Mouse (Mus musculus): ENCODE results near the gene Fgfr2. TPM values are rescaled to one million over a fixed set of nuclear protein-coding genes. Genes with fewer than 3 reads are reported as not detected.

Gene Fgfr2
- polyA plus RNA-seq, 1 experiment, result 0.17 TPM

DNA sequence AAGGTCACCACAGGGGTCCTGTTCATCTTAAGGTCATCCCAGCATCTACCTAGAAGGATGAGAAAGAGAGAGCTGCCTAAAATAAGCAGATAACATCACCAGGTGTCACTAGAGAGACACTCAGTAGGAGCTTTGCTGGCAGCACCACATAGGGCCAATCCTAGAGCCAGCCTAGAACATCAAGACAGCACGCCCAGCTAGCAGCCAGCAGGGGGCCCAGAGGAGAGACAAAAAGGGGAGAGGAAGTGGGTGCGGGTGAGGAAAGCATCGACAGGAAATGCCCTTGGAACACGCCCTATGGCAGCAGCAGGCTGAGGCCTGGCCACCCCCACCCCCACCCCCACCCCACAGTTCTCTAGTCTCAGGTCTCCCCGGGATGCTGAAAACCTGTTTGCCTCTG, 388.0 kb downstream of the Fgfr2 start:
- Histone ChIP-seq H3K27me3 (ENCODE audit: control insufficient read depth, insufficient read depth, insufficient read length) (no peaks in the 10 kb centered on the region), H3K79me2 (ENCODE audit: control insufficient read depth, insufficient read depth) (no peaks in the 10 kb centered on the region), H3K36me3 (ENCODE audit: control insufficient read depth, insufficient read depth) (no peaks in the 10 kb centered on the region), H3K4me3 (no peak overlapping the region), H3ac (ENCODE audit: control insufficient read depth, insufficient read length) (no peak overlapping the region), H3K4me2 (ENCODE audit: low read depth) (no peak overlapping the region)
- TF ChIP-seq SRF (IDR thresholded peaks at IDR 0.05; ENCODE audit: control insufficient read depth, insufficient read length, low read depth) (no peak), USF1 (IDR thresholded peaks at IDR 0.05; ENCODE audit: low read depth) (no peak), MYOG (IDR thresholded peaks at IDR 0.05; ENCODE audit: control insufficient read depth in 1 of 3, insufficient read depth in 1 of 3, insufficient read length in 2 of 3, low read depth in 2 of 3) (no peak), E2F4 (IDR thresholded peaks at IDR 0.05; ENCODE audit: insufficient read depth) (no peak), MAX (IDR thresholded peaks at IDR 0.05; ENCODE audit: low read depth) (no peak), TCF12 (IDR thresholded peaks at IDR 0.05; ENCODE audit: insufficient read depth, poor library complexity, severe bottlenecking) (no peak), REST (IDR thresholded peaks at IDR 0.05; ENCODE audit: insufficient read depth, insufficient read length) (no peak), MYOD1 (IDR thresholded peaks at IDR 0.05; ENCODE audit: control insufficient read depth in 1 of 3, insufficient read length in 2 of 3, low read depth in 2 of 3) (no peak)

DNA sequence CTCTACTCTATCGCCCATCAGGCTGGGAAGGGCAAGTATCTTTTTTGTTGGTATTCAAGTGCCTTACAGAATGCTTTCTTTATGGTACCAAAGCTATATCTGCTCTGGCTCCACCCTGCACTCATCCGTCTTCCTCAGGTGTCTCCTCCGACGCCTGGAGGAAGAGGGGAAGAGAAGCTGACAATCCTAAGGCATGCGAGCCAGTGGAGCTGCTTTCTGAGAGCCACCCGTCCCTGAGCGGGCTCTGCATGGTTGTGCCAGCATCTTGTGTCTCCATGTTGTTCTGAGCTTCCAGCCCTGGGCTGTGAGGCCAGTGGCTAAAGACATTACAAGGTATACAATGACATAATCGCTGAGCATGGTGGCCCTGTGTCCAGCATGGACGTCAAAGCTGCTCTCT, 388.9 kb downstream of the Fgfr2 start:
- Histone ChIP-seq H3K4me2 (ENCODE audit: low read depth) (no peak overlapping the region), H3K36me3 (ENCODE audit: control insufficient read depth, insufficient read depth) (no peaks in the 10 kb centered on the region), H3K27me3 (ENCODE audit: control insufficient read depth, insufficient read depth, insufficient read length) (no peaks in the 10 kb centered on the region), H3K4me3 (no peak overlapping the region), H3ac (ENCODE audit: control insufficient read depth, insufficient read length) (no peak overlapping the region), H3K79me2 (ENCODE audit: control insufficient read depth, insufficient read depth) (no peaks in the 10 kb centered on the region)
- TF ChIP-seq TCF3 (IDR thresholded peaks at IDR 0.05; ENCODE audit: insufficient read length, low read depth) (no peak), MAX (IDR thresholded peaks at IDR 0.05; ENCODE audit: low read depth) (no peak), MYOG (IDR thresholded peaks at IDR 0.05; ENCODE audit: control insufficient read depth in 1 of 3, insufficient read depth in 1 of 3, insufficient read length in 2 of 3, low read depth in 2 of 3) (no peak), POLR2A (IDR thresholded peaks at IDR 0.05; ENCODE audit: insufficient read length, low read depth) (no peak), SRF (IDR thresholded peaks at IDR 0.05; ENCODE audit: control insufficient read depth, insufficient read length, low read depth) (no peak), CEBPB (IDR thresholded peaks at IDR 0.05; ENCODE audit: insufficient read depth, poor library complexity, severe bottlenecking) (no peak), E2F4 (IDR thresholded peaks at IDR 0.05; ENCODE audit: insufficient read depth) (no peak), REST (IDR thresholded peaks at IDR 0.05; ENCODE audit: insufficient read depth, insufficient read length) (no peak), USF1 (IDR thresholded peaks at IDR 0.05; ENCODE audit: low read depth) (no peak), TCF12 (IDR thresholded peaks at IDR 0.05; ENCODE audit: insufficient read depth, poor library complexity, severe bottlenecking) (no peak), MYOD1 (IDR thresholded peaks at IDR 0.05; ENCODE audit: control insufficient read depth in 1 of 3, insufficient read length in 2 of 3, low read depth in 2 of 3) (no peak), POLR2AphosphoS2 (IDR thresholded peaks at IDR 0.05; ENCODE audit: insufficient read length, low read depth) (no peak)

DNA sequence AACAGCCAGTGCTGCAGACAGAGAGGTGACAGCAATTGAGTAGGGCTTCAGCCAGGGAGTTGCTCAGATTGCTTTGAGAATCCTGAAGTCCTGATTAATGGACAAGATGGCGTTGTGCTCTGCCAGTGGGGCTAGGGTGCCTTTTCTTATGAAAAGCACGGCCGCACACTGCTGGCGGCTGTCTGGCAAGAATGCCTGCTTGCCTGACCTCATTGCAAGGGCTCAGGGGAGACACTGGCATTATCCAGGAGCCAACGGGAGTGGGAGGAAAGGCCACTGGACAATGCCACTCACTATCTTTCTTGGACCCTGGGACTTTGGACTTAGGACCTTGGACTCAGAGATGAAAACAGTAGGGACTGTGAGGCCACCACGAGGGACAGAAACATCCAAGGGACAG, 389.6 kb downstream of the Fgfr2 start:
- no peak for TF ChIP-seq MAX (IDR thresholded peaks at IDR 0.05; ENCODE audit: low read depth)
- TF ChIP-seq MYOG (IDR thresholded peaks at IDR 0.05; ENCODE audit: control insufficient read depth in 1 of 3, insufficient read depth in 1 of 3, insufficient read length in 2 of 3, low read depth in 2 of 3), result no peak
- no peak for TF ChIP-seq REST (IDR thresholded peaks at IDR 0.05; ENCODE audit: insufficient read depth, insufficient read length)
- TF ChIP-seq MYOD1 (IDR thresholded peaks at IDR 0.05; ENCODE audit: control insufficient read depth in 1 of 3, insufficient read length in 2 of 3, low read depth in 2 of 3), result no peak
- TF ChIP-seq CEBPB (IDR thresholded peaks at IDR 0.05; ENCODE audit: insufficient read depth, poor library complexity, severe bottlenecking), result no peak
- no peak for TF ChIP-seq POLR2A (IDR thresholded peaks at IDR 0.05; ENCODE audit: insufficient read length, low read depth)
- TF ChIP-seq POLR2AphosphoS2 (IDR thresholded peaks at IDR 0.05; ENCODE audit: insufficient read length, low read depth), result no peak
- TF ChIP-seq E2F4 (IDR thresholded peaks at IDR 0.05; ENCODE audit: insufficient read depth), result no peak
- no peak for TF ChIP-seq TCF12 (IDR thresholded peaks at IDR 0.05; ENCODE audit: insufficient read depth, poor library complexity, severe bottlenecking)
- no peak for TF ChIP-seq SRF (IDR thresholded peaks at IDR 0.05; ENCODE audit: control insufficient read depth, insufficient read length, low read depth)
- no peak for TF ChIP-seq TCF3 (IDR thresholded peaks at IDR 0.05; ENCODE audit: insufficient read length, low read depth)
- TF ChIP-seq USF1 (IDR thresholded peaks at IDR 0.05; ENCODE audit: low read depth), result no peak
- no peak overlapping the region for H3K4me3 ChIP-seq
- H3K27me3 ChIP-seq (ENCODE audit: control insufficient read depth, insufficient read depth, insufficient read length), result no peaks in the 10 kb centered on the region
- no peak overlapping the region for H3K4me2 ChIP-seq (ENCODE audit: low read depth)
- no peak overlapping the region for H3ac ChIP-seq (ENCODE audit: control insufficient read depth, insufficient read length)
- no peaks in the 10 kb centered on the region for H3K36me3 ChIP-seq (ENCODE audit: control insufficient read depth, insufficient read depth)
- H3K79me2 ChIP-seq (ENCODE audit: control insufficient read depth, insufficient read depth), result no peaks in the 10 kb centered on the region

DNA sequence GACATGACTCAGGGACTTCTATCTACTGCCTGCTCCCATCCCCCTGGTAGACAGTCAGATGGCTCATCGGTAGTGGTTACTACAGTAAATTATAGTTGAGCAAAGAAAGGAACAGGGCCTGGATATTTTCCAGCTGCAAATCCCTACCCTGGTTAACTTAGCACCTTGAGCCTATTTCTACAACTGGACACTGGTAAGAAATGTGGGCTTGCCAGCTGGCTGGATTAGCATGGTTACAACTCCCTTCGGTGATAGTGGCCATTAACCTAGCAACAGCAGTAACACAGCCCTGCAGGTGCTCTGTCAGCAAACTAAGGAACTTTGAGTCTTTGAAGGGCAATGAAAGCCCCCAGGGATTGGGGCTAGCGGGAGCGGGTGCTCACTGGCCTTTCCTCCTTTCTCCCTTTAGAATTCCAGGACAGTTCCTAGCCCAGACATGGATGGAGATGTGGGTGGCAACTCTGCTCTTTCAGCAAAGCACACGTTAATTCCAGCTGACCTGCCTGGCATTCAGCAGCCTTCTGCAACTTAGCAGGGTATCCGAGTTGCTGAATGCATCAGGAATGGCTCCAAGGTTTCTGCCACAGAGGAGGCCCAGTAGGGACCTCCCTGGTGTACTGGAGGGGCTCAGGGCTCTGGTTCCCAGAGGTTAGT, 390.9 kb downstream of the Fgfr2 start:
- H3K27me3 ChIP-seq (ENCODE audit: control insufficient read depth, insufficient read depth, insufficient read length), result no peaks in the 10 kb centered on the region
- no peaks in the 10 kb centered on the region for H3K79me2 ChIP-seq (ENCODE audit: control insufficient read depth, insufficient read depth)
- TF ChIP-seq USF1 (IDR thresholded peaks at IDR 0.05; ENCODE audit: low read depth) (no peak), E2F4 (IDR thresholded peaks at IDR 0.05; ENCODE audit: insufficient read depth) (no peak), MYOG (IDR thresholded peaks at IDR 0.05; ENCODE audit: control insufficient read depth in 1 of 3, insufficient read depth in 1 of 3, insufficient read length in 2 of 3, low read depth in 2 of 3) (no peak), REST (IDR thresholded peaks at IDR 0.05; ENCODE audit: insufficient read depth, insufficient read length) (no peak), CEBPB (IDR thresholded peaks at IDR 0.05; ENCODE audit: insufficient read depth, poor library complexity, severe bottlenecking) (no peak), POLR2A (IDR thresholded peaks at IDR 0.05; ENCODE audit: insufficient read length, low read depth) (no peak), SRF (IDR thresholded peaks at IDR 0.05; ENCODE audit: control insufficient read depth, insufficient read length, low read depth) (no peak)
- H3K36me3 ChIP-seq (ENCODE audit: control insufficient read depth, insufficient read depth), result no peaks in the 10 kb centered on the region
- no peak overlapping the region for H3K4me3 ChIP-seq
- no peak overlapping the region for H3ac ChIP-seq (ENCODE audit: control insufficient read depth, insufficient read length)
- H3K4me2 ChIP-seq (ENCODE audit: low read depth), result no peak overlapping the region
